Mouse (Mus musculus): ENCODE measurements around the gene Ezh2.

The Ezh2 gene

GRCm38 (mm10) chr6:47552280-47552679 lies 42.9 kb downstream of the Ezh2 start:
- DNase-seq (ENCODE audit: low read depth, low spot score) = no peak

DNA sequence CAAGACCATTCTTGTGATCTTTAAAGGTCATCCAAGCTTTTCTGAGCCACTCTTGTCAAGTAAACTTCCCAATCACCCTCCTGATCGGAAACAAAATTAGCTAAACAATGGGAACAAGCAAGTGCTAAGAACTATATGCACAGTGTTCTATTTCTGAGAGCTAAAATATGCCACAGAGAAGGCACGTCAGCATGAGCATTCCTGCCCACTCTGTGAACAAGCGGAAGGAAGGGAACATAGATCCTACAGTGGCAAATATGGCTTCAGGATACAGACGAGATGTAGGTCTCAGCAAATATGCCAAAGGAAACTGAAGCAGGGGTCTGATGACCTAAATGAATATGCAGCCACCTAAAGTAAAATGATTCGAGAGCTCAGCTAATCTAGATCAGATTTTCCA lies 59.8 kb downstream of the Ezh2 start:
- DNase-seq (ENCODE audit: low read depth, low spot score) = peak; percentile 19

DNA sequence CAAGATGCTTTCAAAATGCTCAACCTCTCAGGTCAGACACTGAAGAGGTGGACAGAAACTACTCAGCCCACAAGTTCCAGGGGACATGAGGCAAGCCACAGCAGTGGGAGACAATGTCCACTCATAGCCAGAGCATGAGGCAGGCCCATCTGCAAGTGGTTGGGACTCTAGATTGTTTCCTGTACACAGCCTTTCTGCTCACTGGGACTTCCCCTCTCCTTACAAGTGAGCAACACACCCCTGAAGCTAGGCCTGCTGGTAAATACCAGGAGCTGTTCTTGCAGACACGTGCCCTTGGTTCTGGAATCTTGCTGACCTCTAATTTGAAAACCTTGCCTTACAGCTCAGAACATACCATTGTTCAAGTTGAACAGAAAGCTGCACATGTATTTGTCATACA lies 62.6 kb downstream of the Ezh2 start:
- no peak for DNase-seq (ENCODE audit: low read depth, low spot score)

GRCm38 (mm10) chr6:47527655-47528054 lies 67.5 kb downstream of the Ezh2 start:
- DNase-seq (ENCODE audit: low read depth, low spot score) = no peak

GRCm38 (mm10) chr6:47527129-47527528 lies 68.0 kb downstream of the Ezh2 start:
- DNase-seq (ENCODE audit: low read depth, low spot score) = no peak

DNA sequence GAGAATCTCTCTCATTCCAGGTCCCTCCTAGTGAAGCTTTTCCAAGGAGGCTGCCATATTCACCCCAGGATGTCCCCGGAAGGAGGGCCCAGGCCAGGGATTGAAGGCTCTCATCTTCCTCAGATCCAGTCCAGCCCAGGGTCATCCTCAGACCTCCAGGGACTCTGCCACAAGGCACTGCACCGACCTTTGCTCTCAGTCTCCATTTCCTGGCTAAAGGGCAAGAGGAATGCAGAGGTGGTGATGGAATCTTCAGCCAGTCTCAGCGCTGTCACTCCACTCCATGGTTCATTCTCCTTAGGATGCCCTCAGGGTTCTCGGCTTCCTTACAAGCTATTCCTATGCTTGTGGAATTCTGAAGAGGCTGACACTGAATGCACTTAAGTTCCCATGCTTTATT lies 68.7 kb downstream of the Ezh2 start:
- no peak for DNase-seq (ENCODE audit: low read depth, low spot score)

- DNase-seq (ENCODE audit: low read depth, low spot score) = no peak
These were observed 70.1 kb downstream of the Ezh2 start for GRCm38 (mm10) chr6:47525041-47525440.

GRCm38 (mm10) chr6:47522431-47522830 lies 72.7 kb downstream of the Ezh2 start:
- peak; percentile 30 for DNase-seq (ENCODE audit: low read depth, low spot score)

- DNase-seq (ENCODE audit: low read depth, low spot score) = no peak
These were observed 75.1 kb downstream of the Ezh2 start for GRCm38 (mm10) chr6:47520030-47520429.

GRCm38 (mm10) chr6:47494562-47494961 lies 100.6 kb downstream of the Ezh2 start:
- DNase-seq (ENCODE audit: low read depth, low spot score) = no peak

- DNase-seq (ENCODE audit: low read depth, low spot score) = no peak
These were observed 113.1 kb downstream of the Ezh2 start for GRCm38 (mm10) chr6:47482027-47482426.

Measured in brain, adult 2 months (tissue).